Mouse (Mus musculus): ENCODE measurements around the gene Fasn.

GRCm38 (mm10) chr11:120873206-120873605, 48.9 kb upstream of the Fasn start:
- TF ChIP-seq CTCF (IDR thresholded peaks at IDR 0.05; ENCODE audit: control insufficient read depth, insufficient read depth, insufficient read length) = no peak
- TF ChIP-seq USF1 (IDR thresholded peaks at IDR 0.05; ENCODE audit: low read depth) = no peak
- TF ChIP-seq MAX (IDR thresholded peaks at IDR 0.05) = no peak
- no peak for TF ChIP-seq MYOD1 (IDR thresholded peaks at IDR 0.05; ENCODE audit: control insufficient read depth, insufficient read length, low read depth)
- TF ChIP-seq MYOG (IDR thresholded peaks at IDR 0.05; ENCODE audit: control insufficient read depth, extremely low read depth, insufficient read length) = no peak
- no peak for TF ChIP-seq FOSL1 (IDR thresholded peaks at IDR 0.05; ENCODE audit: insufficient read depth, low read length, poor library complexity, severe bottlenecking)

Measured in C2C12 (cell line).